Mouse (Mus musculus) lung, postnatal 0 days (tissue): ENCODE results near the gene Ifit1bl2.
"Not testable (repeated sequence)": the region's sequence is repeated elsewhere in the genome, so short reads cannot be mapped to it uniquely, and the experiment has no call there.

Experiments used
- CTCF ChIP-seq: IDR thresholded peaks from 2 replicates; pipeline ENCODE4 v1.5.1; 2016; ENCODE audit warnings: antibody characterized with exemption, mild to moderate bottlenecking
- EP300 ChIP-seq: IDR thresholded peaks from 2 replicates; pipeline ENCODE4 v1.6.1; 2016; ENCODE audit warnings: antibody characterized with exemption, mild to moderate bottlenecking, control low read depth

DNA sequence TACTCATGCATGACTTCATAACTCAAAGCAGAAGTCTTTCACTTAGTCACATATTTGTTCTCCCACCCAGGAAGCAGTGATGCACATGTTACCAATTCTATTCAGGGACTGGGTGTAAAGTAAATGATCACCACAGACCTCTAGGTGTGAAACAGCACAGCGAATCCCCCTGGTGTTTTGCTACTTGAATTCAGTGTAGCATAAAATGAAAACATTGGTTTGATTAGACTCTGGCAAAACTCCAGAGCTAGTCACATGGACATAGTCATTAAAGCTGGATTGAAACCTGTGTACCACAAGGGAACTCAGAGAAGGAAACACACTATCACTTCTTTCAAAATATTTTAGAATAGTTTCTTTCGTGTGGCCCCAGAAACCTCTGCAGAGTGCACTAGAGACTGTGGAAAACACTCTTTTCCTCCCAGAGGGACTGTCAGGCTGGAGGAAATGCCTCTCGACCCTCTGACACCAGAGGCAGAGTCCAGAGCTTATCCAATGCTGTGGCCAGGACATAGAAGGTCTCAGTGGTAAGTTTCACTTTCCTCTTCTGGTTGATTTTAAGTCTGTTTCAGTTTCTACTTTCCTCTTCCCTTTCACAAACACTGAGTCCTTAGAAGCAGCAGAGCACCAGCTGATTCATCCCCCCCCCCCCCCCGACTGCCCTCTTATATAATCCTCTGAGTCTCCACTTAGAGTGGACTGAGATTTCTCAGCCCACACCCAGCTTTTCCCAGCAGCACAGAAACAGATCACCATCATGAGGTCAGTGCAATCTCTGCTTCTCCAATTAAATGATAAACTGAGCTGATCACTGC is 33.1 kb downstream of the Ifit1bl2 start, which contains the start of gene Ifit3b:
- TF ChIP-seq CTCF: not testable (repeated sequence)
- peak; percentile 67 for TF ChIP-seq EP300
